Mouse (Mus musculus): Measurements from ENCODE around the gene Xylt1. TPM values are rescaled to one million over a fixed set of nuclear protein-coding genes. Genes with fewer than 3 reads are reported as not detected.

Gene Xylt1
- total RNA-seq, 2 experiments from 2014 or later: 20.9 to 21.9 TPM

GRCm38 (mm10) chr7:117543041-117543440, 162.3 kb downstream of the Xylt1 start:
- no peak for ATAC-seq (replicated peaks; ENCODE audit: poor library complexity, severe bottlenecking)

GRCm38 (mm10) chr7:117544126-117544525, 163.3 kb downstream of the Xylt1 start:
- no peak for ATAC-seq (replicated peaks; ENCODE audit: poor library complexity, severe bottlenecking)

GRCm38 (mm10) chr7:117548301-117548700, 167.5 kb downstream of the Xylt1 start:
- ATAC-seq (replicated peaks; ENCODE audit: poor library complexity, severe bottlenecking): no peak

- ATAC-seq (replicated peaks; ENCODE audit: poor library complexity, severe bottlenecking): no peak
Observed at GRCm38 (mm10) chr7:117550916-117551549, 170.3 kb downstream of the Xylt1 start.

GRCm38 (mm10) chr7:117553228-117553627, 172.4 kb downstream of the Xylt1 start:
- ATAC-seq (replicated peaks; ENCODE audit: poor library complexity, severe bottlenecking): peak; percentile 10; the same call in 1 of the 2 replicates

- ATAC-seq (replicated peaks; ENCODE audit: poor library complexity, severe bottlenecking): no peak
Observed at GRCm38 (mm10) chr7:117555735-117556134, 175.0 kb downstream of the Xylt1 start.

- ATAC-seq (replicated peaks; ENCODE audit: poor library complexity, severe bottlenecking): no peak
Observed at GRCm38 (mm10) chr7:117558166-117558565, 177.4 kb downstream of the Xylt1 start.

- ATAC-seq (replicated peaks; ENCODE audit: poor library complexity, severe bottlenecking): no peak
Observed at GRCm38 (mm10) chr7:117559051-117559450, 178.3 kb downstream of the Xylt1 start.

- ATAC-seq (replicated peaks; ENCODE audit: poor library complexity, severe bottlenecking): no peak
Observed at GRCm38 (mm10) chr7:117563939-117564499, 183.2 kb downstream of the Xylt1 start.

GRCm38 (mm10) chr7:117564627-117565026, 183.8 kb downstream of the Xylt1 start:
- no peak for ATAC-seq (replicated peaks; ENCODE audit: poor library complexity, severe bottlenecking)

GRCm38 (mm10) chr7:117566115-117566514, 185.3 kb downstream of the Xylt1 start:
- ATAC-seq (replicated peaks; ENCODE audit: poor library complexity, severe bottlenecking): no peak

GRCm38 (mm10) chr7:117566833-117567232, 186.1 kb downstream of the Xylt1 start:
- ATAC-seq (replicated peaks; ENCODE audit: poor library complexity, severe bottlenecking): no peak

- no peak for ATAC-seq (replicated peaks; ENCODE audit: poor library complexity, severe bottlenecking)
Observed at GRCm38 (mm10) chr7:117567252-117567651, 186.5 kb downstream of the Xylt1 start.

- no peak; the same call in 1 of the 2 replicates for ATAC-seq (replicated peaks; ENCODE audit: poor library complexity, severe bottlenecking)
Observed at GRCm38 (mm10) chr7:117567653-117568340, 187.0 kb downstream of the Xylt1 start.

- ATAC-seq (replicated peaks; ENCODE audit: poor library complexity, severe bottlenecking): no peak
Observed at GRCm38 (mm10) chr7:117571131-117571530, 190.4 kb downstream of the Xylt1 start.

GRCm38 (mm10) chr7:117571713-117572112, 190.9 kb downstream of the Xylt1 start:
- ATAC-seq (replicated peaks; ENCODE audit: poor library complexity, severe bottlenecking): no peak

GRCm38 (mm10) chr7:117573170-117573569, 192.4 kb downstream of the Xylt1 start:
- no peak for ATAC-seq (replicated peaks; ENCODE audit: poor library complexity, severe bottlenecking)

- ATAC-seq (replicated peaks; ENCODE audit: poor library complexity, severe bottlenecking): no peak
Observed at GRCm38 (mm10) chr7:117575417-117575816, 194.6 kb downstream of the Xylt1 start.

GRCm38 (mm10) chr7:117577035-117577434, 196.3 kb downstream of the Xylt1 start:
- ATAC-seq (replicated peaks; ENCODE audit: poor library complexity, severe bottlenecking): peak; percentile 92

- ATAC-seq (replicated peaks; ENCODE audit: poor library complexity, severe bottlenecking): no peak
Observed at GRCm38 (mm10) chr7:117585164-117585563, 204.4 kb downstream of the Xylt1 start.

- no peak for ATAC-seq (replicated peaks; ENCODE audit: poor library complexity, severe bottlenecking)
Observed at GRCm38 (mm10) chr7:117586811-117587210, 206.0 kb downstream of the Xylt1 start.
